Mouse (Mus musculus) lung, embryonic 14.5 days (tissue): ENCODE data around the gene Gucy2g. TPM values are rescaled to one million over a fixed set of nuclear protein-coding genes. Genes with fewer than 3 reads are reported as not detected.

ENCODE experiments used
- ATAC-seq: fragments of 200-750 bp; cut with Nextera tagmentation; 2 replicates; pipeline ENCODE4 v1.8.0; 2017; ENCODE audit warnings: mild to moderate bottlenecking, moderate TSS enrichment, moderate library complexity; ENCODE audit not compliant: insufficient read depth
- DNase-seq: peaks from one replicate; pipeline ENCODE4 v3.0.0-alpha.2; 2015
- H3K27ac ChIP-seq: fragments of 300-500 bp; sonication (generic); 2 replicates; pipeline ENCODE4 v1.5.1; 2014; ENCODE audit warnings: low read depth, mild to moderate bottlenecking, moderate library complexity
- H3K27me3 ChIP-seq: fragments of 300-500 bp; sonication (generic); 2 replicates; pipeline ENCODE4 v1.6.1; 2014; ENCODE audit warnings: low read length, control low read depth; ENCODE audit not compliant: insufficient read depth
- H3K36me3 ChIP-seq: fragments of 300-500 bp; sonication (generic); 2 replicates; pipeline ENCODE4 v1.6.1; 2014; ENCODE audit warnings: control low read depth; ENCODE audit not compliant: insufficient read depth
- H3K4me1 ChIP-seq: fragments of 300-500 bp; sonication (generic); 2 replicates; pipeline ENCODE4 v1.6.1; 2014; ENCODE audit warnings: antibody characterized with exemption, control low read depth; ENCODE audit not compliant: insufficient read depth
- H3K4me2 ChIP-seq: fragments of 300-500 bp; sonication (generic); 2 replicates; pipeline ENCODE4 v1.6.1; 2014; ENCODE audit warnings: mild to moderate bottlenecking
- H3K4me3 ChIP-seq: fragments of 300-500 bp; sonication (generic); 2 replicates; pipeline ENCODE4 v1.5.1; 2014; ENCODE audit warnings: low read depth, low read length
- H3K9ac ChIP-seq: fragments of 300-500 bp; sonication (generic); 2 replicates; pipeline ENCODE4 v1.6.1; 2014
- H3K9me3 ChIP-seq: fragments of 300-500 bp; sonication (generic); 2 replicates; pipeline ENCODE4 v1.6.1; 2016; ENCODE audit warnings: low read depth, low read length, control low read depth
- CTCF ChIP-seq: IDR thresholded peaks from 2 replicates; pipeline ENCODE4 v1.5.1; 2016; ENCODE audit warnings: antibody characterized with exemption, low read depth
- WGBS: fragments of 180-500 bp; shearing (Covaris S2); extraction: QIAGEN DNeasy Blood & Tissue Kit; methylation state at CpG from one replicate; pipeline ENCODE4 v1.1.7; 2014; 5-methylcytosine and 5-hydroxymethylcytosine counted together
- polyA plus RNA-seq: library from polyadenylated mRNA; unstranded; fragments of >200 nt; fragmentation: Nextera tagmentation; extraction: Ambion mirVana; gene quantifications from 2 replicates; pipeline ENCODE4 v1.2.1, GENCODE M21; 2014

Gucy2g gene
- polyA plus RNA-seq, 1 experiment from 2014 or later: not detected

DNA sequence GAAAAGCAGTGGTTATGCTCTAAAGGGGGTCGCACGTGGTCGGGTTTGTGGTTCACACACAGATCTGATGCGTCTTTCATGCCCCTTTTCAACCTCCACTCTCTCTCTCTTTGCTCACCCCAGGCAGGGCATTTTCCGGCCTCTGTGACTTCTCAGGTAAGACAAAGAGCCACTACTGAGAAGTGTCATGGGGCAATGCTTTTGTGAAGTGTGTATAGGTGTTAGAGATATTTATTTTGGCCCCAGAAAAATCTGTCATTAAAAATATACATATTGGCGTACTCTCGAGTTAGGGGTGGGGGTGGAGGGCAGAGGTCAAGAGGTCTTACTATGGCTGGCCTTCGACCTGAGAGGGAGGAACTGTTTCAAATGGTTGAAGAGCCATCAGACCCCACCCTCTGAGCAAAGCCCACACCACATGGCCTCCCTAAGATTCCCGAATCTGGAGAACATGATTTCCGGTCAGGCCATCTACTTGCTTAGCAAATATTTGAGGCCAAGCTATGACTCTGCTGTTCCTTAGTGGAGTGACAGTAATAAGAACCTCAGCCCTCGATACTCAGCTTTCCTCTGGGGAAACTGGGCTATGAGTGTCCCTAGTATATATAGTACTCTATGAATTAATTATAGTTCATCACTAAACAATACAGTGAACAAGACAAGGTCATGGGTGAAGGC is 47.2 kb downstream of the Gucy2g start:
- Histone ChIP-seq H3K9me3 (no peaks in the 10 kb centered on the region), H3K4me3 (no peak overlapping the region), H3K9ac (no peak overlapping the region), H3K4me2 (no peak overlapping the region), H3K36me3 (no peaks in the 10 kb centered on the region), H3K4me1 (peaks cover 33% of the 10 kb centered on the region), H3K27ac (peak overlapping the region; percentile 80), H3K27me3 (no peaks in the 10 kb centered on the region)
- 47% methylated on average over 11 of the region's 11 CpGs for WGBS
- DNase-seq (peak; percentile 80), ATAC-seq (peak; percentile 75)
- TF ChIP-seq CTCF: no peak

GRCm38 (mm10) chr19:55192254-55192945 is 48.6 kb downstream of the Gucy2g start:
- WGBS: 59% methylated on average over 21 of the region's 21 CpGs
- DNase-seq: peak; percentile 69
- Histone ChIP-seq H3K27me3 (no peaks in the 10 kb centered on the region), H3K36me3 (no peaks in the 10 kb centered on the region), H3K9me3 (no peaks in the 10 kb centered on the region), H3K4me2 (peak overlapping the region; percentile 13; the same call in 1 of the 2 replicates), H3K4me3 (no peak overlapping the region), H3K27ac (peak overlapping the region; percentile 80), H3K4me1 (peaks cover 33% of the 10 kb centered on the region), H3K9ac (no peak overlapping the region)
- ATAC-seq: peak; percentile 38; the same call in 1 of the 2 replicates
- no peak for TF ChIP-seq CTCF

DNA sequence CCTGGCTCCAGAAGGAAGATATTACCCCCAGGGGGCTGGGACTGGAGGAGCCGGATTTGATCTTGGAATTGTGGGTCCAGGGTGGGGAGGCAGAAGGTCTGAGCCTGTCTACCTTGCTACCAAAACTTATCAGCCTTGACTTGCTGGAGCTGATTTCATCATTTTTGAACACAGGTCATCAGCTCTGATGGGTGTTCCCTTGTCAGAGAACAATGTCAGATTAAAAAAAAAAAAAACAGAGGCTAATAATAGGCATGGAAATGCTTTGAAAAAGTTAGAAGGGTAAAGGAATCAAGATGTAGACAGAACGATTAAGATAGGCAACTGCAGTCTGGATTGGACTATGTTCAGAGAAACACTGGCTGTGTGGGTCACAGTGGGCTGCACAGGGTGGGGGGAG is 49.4 kb downstream of the Gucy2g start:
- TF ChIP-seq CTCF: no peak
- no peak overlapping the region for H3K9ac ChIP-seq
- no peaks in the 10 kb centered on the region for H3K36me3 ChIP-seq
- no peaks in the 10 kb centered on the region for H3K9me3 ChIP-seq
- no peaks in the 10 kb centered on the region for H3K27me3 ChIP-seq
- ATAC-seq (no peak), DNase-seq (no peak)
- H3K27ac ChIP-seq: peak overlapping the region; percentile 80; the same call in 1 of the 2 replicates
- 69% methylated on average over 2 of the region's 2 CpGs for WGBS
- no peak overlapping the region for H3K4me3 ChIP-seq
- H3K4me1 ChIP-seq: peaks cover 33% of the 10 kb centered on the region
- H3K4me2 ChIP-seq: no peak overlapping the region

DNA sequence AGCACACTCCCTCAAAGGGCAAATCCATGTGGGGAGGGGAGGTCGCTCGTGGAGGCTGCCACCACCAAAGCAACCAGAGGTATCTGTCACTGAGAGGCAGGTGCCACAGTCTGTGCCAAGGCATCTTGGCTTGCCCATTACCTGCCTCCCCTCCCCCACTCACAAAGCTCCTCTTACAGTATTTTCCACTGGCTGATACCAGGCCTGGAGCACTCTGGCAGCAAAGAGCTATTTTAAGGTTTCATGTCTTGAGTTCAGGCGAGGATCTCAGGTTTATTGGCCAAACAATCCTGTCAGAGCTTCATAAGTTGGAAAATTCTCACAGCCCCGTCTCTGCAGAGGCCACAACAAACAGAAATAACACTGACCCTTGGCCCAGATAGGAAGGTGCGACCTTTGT is 51.0 kb downstream of the Gucy2g start:
- Histone ChIP-seq H3K4me1 (peaks cover 27% of the 10 kb centered on the region), H3K27me3 (no peaks in the 10 kb centered on the region), H3K4me2 (no peak overlapping the region), H3K27ac (no peak overlapping the region), H3K36me3 (no peaks in the 10 kb centered on the region), H3K9me3 (no peaks in the 10 kb centered on the region), H3K4me3 (no peak overlapping the region), H3K9ac (no peak overlapping the region)
- no peak for ATAC-seq
- DNase-seq: no peak
- TF ChIP-seq CTCF: no peak
- 85% methylated on average over 5 of the region's 5 CpGs for WGBS

GRCm38 (mm10) chr19:55185651-55186050 is 55.4 kb downstream of the Gucy2g start:
- no peak for ATAC-seq

DNA sequence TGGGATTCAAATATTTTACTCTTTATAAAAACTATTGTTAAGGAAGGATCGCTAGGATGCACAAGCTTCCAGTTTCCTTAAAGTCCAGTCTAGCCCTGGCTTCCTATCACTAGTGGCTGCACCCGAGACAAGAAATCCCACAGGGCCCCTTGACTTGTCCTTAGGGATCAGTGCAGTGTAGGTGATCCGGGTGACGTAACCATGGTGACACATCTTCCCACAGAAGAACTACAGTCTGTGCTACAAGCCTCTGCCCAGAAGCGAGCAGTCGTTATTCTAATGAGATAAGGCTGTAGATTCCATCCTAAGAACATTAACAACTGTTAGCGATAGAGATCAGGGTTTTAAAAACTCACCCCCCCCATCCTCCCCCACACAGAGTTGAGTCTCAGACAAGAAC is 56.0 kb downstream of the Gucy2g start:
- H3K9me3 ChIP-seq: no peaks in the 10 kb centered on the region
- no peak overlapping the region for H3K9ac ChIP-seq
- 76% methylated on average over 7 of the region's 7 CpGs for WGBS
- no peak overlapping the region for H3K27ac ChIP-seq
- no peak overlapping the region for H3K4me2 ChIP-seq
- H3K4me1 ChIP-seq: no peaks in the 10 kb centered on the region
- no peak for TF ChIP-seq CTCF
- DNase-seq: no peak
- H3K4me3 ChIP-seq: no peak overlapping the region
- H3K36me3 ChIP-seq: no peaks in the 10 kb centered on the region
- ATAC-seq: no peak
- H3K27me3 ChIP-seq: no peaks in the 10 kb centered on the region

More at GRCm38 (mm10) chr19:55185651-55186050, 55.4 kb downstream of the Gucy2g start:
- H3K9me3 ChIP-seq: no peaks in the 10 kb centered on the region
- no peaks in the 10 kb centered on the region for H3K36me3 ChIP-seq
- no peak for TF ChIP-seq CTCF
- no peak overlapping the region for H3K9ac ChIP-seq
- no peak overlapping the region for H3K27ac ChIP-seq
- no peak overlapping the region for H3K4me2 ChIP-seq
- WGBS: 59% methylated on average over 3 of the region's 3 CpGs
- H3K27me3 ChIP-seq: no peaks in the 10 kb centered on the region
- H3K4me3 ChIP-seq: no peak overlapping the region
- DNase-seq: no peak
- no peaks in the 10 kb centered on the region for H3K4me1 ChIP-seq

GRCm38 (mm10) chr19:55184442-55184841 is 56.6 kb downstream of the Gucy2g start:
- WGBS: 55% methylated on average over 7 of the region's 7 CpGs
- Histone ChIP-seq H3K9ac (no peak overlapping the region), H3K9me3 (no peaks in the 10 kb centered on the region), H3K4me3 (no peak overlapping the region), H3K27ac (no peak overlapping the region), H3K27me3 (no peaks in the 10 kb centered on the region), H3K4me2 (no peak overlapping the region), H3K36me3 (no peaks in the 10 kb centered on the region), H3K4me1 (no peaks in the 10 kb centered on the region)
- no peak for TF ChIP-seq CTCF
- DNase-seq (peak; percentile 26), ATAC-seq (no peak)
